8 mouse cellular contexts compared by ENCODE assay signal in genomic region chr2:174599853-174600271, GRCm38 (mm10). TPM values are rescaled to one million over a fixed set of nuclear protein-coding genes. Genes with fewer than 3 reads are reported as not detected.
DNase-seq lines count a peak whose midpoint lies in the region.

No protein-coding gene starts in this region.

- intact Hi-C loops in gastrocnemius, postnatal 14 days (cut with DNase I; ENCODE audit: low total_unique reads) = no loop called here

- peak; percentile 24 for DNase-seq in CD4-positive helper T cell, adult 2 months (ENCODE audit: low read depth, low spot score)
- DNase-seq in adrenal gland, adult (ENCODE audit: inconsistent age in 2 of 2, low spot score in 1 of 2) = peak; percentile 78 to 93
- peak; percentile 36 for DNase-seq in gastrocnemius, postnatal 14 days
- DNase-seq in kidney, postnatal 36 days = peak; percentile 29 to 59
- peak; percentile 56 for DNase-seq in right cerebral cortex, adult 18-20 months
- no peak for DNase-seq in urinary bladder, adult 18-20 months (ENCODE audit: low spot score in 2 of 2)
- no peak for DNase-seq in cerebellum, postnatal 36 days
- DNase-seq in thymus, postnatal 25 days = no peak

RNA-seq across cellular contexts. Expression of gene Zfp831, which starts 43.5 kb away (rescaled TPM):
- under 1 TPM in 1 of 2 experiments, not detected in 1; 0.02 TPM for total RNA-seq in gastrocnemius, postnatal 14 days (2021)

Comparison
In these comparisons a context has a peak if more than half of its experiments do, and no peak if none do; other contexts are left out.
1. DNase-seq: peak in CD4-positive helper T cell, adult 2 months (single experiment), adrenal gland, adult (2 of 2), gastrocnemius, postnatal 14 days (single experiment), kidney, postnatal 36 days (2 of 2) and right cerebral cortex, adult 18-20 months (single experiment); none in urinary bladder, adult 18-20 months (0 of 2), cerebellum, postnatal 36 days (0 of 2) and thymus, postnatal 25 days (single experiment).